Mouse (Mus musculus) lung, embryonic 16.5 days (tissue): ENCODE results near the gene Gpx4. TPM values are rescaled to one million over a fixed set of nuclear protein-coding genes. Genes with fewer than 3 reads are reported as not detected.

Source experiments
- ATAC-seq: fragments of 200-750 bp; cut with Nextera tagmentation; 2 replicates; pipeline ENCODE4 v1.8.0; 2017; ENCODE audit warnings: low read depth, mild to moderate bottlenecking, moderate library complexity
- H3K27ac ChIP-seq: fragments of 300-500 bp; sonication (generic); 2 replicates; pipeline ENCODE4 v1.5.1; 2014; ENCODE audit warnings: mild to moderate bottlenecking, control low read depth, low read length
- H3K27me3 ChIP-seq: fragments of 300-500 bp; sonication (generic); 2 replicates; pipeline ENCODE4 v1.6.1; 2014; ENCODE audit warnings: low read depth, low read length, mixed read lengths; ENCODE audit not compliant: control insufficient read depth, insufficient read depth
- H3K36me3 ChIP-seq: fragments of 300-500 bp; sonication (generic); 2 replicates; pipeline ENCODE4 v1.6.1; 2014; ENCODE audit warnings: low read length; ENCODE audit not compliant: control insufficient read depth, insufficient read depth
- H3K4me1 ChIP-seq: fragments of 300-500 bp; sonication (generic); replicated peaks from 2 replicates; pipeline ENCODE4 v1.6.1; 2014; ENCODE audit warnings: low read length, mixed read lengths; ENCODE audit not compliant: control insufficient read depth, insufficient read depth
- H3K4me2 ChIP-seq: fragments of 300-500 bp; sonication (generic); 2 replicates; pipeline ENCODE4 v1.6.1; 2014; ENCODE audit warnings: low read depth, low read length, control low read depth
- H3K4me3 ChIP-seq: fragments of 300-500 bp; sonication (generic); 2 replicates; pipeline ENCODE4 v1.5.1; 2014; ENCODE audit warnings: mild to moderate bottlenecking, low read length, control low read depth
- H3K9ac ChIP-seq: fragments of 300-500 bp; sonication (generic); 2 replicates; pipeline ENCODE4 v1.6.1; 2014; ENCODE audit warnings: low read length, control low read depth
- H3K9me3 ChIP-seq: fragments of 300-500 bp; sonication (generic); 2 replicates; pipeline ENCODE4 v1.6.1; 2016; ENCODE audit warnings: low read length; ENCODE audit not compliant: control insufficient read depth
- WGBS: fragments of 180-500 bp; shearing (Covaris S2); extraction: QIAGEN DNeasy Blood & Tissue Kit; methylation state at CpG from one replicate; pipeline ENCODE4 v1.1.7; 2014; 5-methylcytosine and 5-hydroxymethylcytosine counted together
- polyA plus RNA-seq: library from polyadenylated mRNA; unstranded; fragments of >200 nt; fragmentation: Nextera tagmentation; extraction: Ambion mirVana; gene quantifications from 2 replicates; pipeline ENCODE4 v1.2.1, GENCODE M21; 2015

The Gpx4 gene
- polyA plus RNA-seq, 1 experiment from 2014 or later = 554 TPM

DNA sequence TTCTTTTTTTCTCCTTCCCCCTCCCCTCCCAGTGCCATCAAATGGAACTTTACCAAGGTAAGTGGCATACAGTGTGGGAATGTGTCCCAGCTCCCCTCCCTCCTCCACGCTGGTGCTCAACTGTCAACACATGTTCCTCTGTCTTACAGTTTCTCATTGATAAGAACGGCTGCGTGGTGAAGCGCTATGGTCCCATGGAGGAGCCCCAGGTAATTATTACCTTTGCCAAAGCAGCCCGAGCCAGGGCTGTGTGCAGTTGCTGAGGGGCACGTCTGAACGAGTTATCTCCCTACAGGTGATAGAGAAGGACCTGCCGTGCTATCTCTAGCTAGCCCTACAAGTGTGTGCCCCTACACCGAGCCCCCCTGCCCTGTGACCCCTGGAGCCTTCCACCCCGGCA lies 8.9 kb downstream of the Gpx4 start:
- Histone ChIP-seq H3K27me3 (no peaks in the 10 kb centered on the region), H3K4me3 (no peak overlapping the region), H3K27ac (no peak overlapping the region), H3K9ac (no peak overlapping the region), H3K36me3 (peaks cover 25% of the 10 kb centered on the region), H3K4me2 (no peak overlapping the region), H3K9me3 (no peaks in the 10 kb centered on the region), H3K4me1 (peaks cover 31% of the 10 kb centered on the region)
- no peak for ATAC-seq
- 59% methylated on average over 9 of the region's 10 CpGs for WGBS

DNA sequence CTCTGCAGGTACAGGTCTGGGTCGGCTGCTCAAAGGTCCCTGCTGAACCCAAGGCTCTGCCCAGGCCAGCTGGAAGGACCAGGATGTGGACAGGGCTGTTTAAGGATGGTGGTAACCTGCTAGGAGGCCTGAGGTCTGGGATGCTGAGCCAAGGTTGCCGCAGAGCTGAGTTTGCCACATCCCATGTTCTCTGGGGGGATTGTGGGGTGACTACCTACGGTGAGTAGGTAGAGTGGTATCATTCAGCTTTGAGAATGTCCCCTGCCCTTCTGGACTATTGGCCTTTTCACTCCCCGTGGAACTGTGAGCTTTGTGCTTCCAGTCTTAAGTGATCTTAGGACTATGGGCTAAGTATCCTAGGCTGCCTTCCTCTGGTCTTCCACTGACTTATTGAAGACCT lies 9.5 kb downstream of the Gpx4 start:
- ATAC-seq = no peak
- Histone ChIP-seq H3K9me3 (no peaks in the 10 kb centered on the region), H3K4me3 (no peak overlapping the region), H3K4me1 (peaks cover 26% of the 10 kb centered on the region), H3K27ac (no peak overlapping the region), H3K36me3 (peaks cover 25% of the 10 kb centered on the region), H3K27me3 (no peaks in the 10 kb centered on the region), H3K9ac (no peak overlapping the region), H3K4me2 (no peak overlapping the region)
- WGBS = 79% methylated on average over 4 of the region's 4 CpGs

DNA sequence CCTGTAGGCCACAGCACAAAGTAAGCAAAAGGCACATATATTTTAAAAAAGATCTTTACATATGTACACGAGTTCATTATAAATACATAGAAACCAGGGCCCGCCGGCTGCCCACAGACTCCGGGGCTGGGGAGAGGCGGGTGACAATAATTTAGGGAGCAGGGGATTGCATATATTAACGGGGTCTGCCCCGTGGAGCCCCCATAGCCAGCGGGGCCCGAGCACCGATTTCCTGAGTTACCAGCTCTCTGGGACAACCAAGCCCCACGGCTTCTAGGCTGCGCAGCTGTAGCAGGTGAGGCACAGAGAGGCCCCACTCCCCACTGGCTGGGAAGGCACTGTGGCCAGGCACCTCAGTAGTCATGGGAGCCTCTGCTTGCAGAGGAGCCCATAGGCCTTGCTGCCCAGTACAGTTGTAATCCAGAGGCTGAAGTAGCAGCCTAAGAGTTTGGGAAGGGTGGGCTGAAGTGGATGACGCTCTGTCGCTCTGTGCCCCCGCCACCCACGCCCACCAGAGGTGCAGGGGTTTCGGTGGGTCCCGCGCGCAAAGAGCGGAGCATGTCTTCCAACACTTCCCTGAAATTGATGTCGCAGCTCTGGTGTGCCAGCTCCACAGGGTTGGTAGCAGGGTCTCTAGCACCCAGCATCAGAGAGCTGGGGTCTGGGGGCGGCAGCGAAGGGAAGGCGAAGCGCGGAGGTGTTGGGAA lies 10.2 kb downstream of the Gpx4 start:
- 87% methylated on average over 27 of the region's 27 CpGs for WGBS

GRCm38 (mm10) chr10:80057683-80058326 lies 10.8 kb downstream of the Gpx4 start:
- Histone ChIP-seq H3K4me1 (peaks cover 13% of the 10 kb centered on the region), H3K27me3 (no peaks in the 10 kb centered on the region), H3K9ac (no peak overlapping the region), H3K9me3 (no peaks in the 10 kb centered on the region), H3K36me3 (peaks cover 33% of the 10 kb centered on the region), H3K4me2 (no peak overlapping the region), H3K4me3 (no peak overlapping the region), H3K27ac (no peak overlapping the region)
- ATAC-seq = no peak
- WGBS = 72% methylated on average over 30 of the region's 30 CpGs

More for the DNA sequence above, 10.2 kb downstream of the Gpx4 start:
- Histone ChIP-seq H3K27me3 (no peaks in the 10 kb centered on the region), H3K9me3 (no peaks in the 10 kb centered on the region), H3K9ac (no peak overlapping the region), H3K36me3 (peaks cover 27% of the 10 kb centered on the region), H3K27ac (no peak overlapping the region), H3K4me2 (no peak overlapping the region), H3K4me1 (peaks cover 20% of the 10 kb centered on the region), H3K4me3 (no peak overlapping the region)
- ATAC-seq = no peak

- Histone ChIP-seq H3K36me3 (peaks cover 23% of the 10 kb centered on the region), H3K4me1 (no peaks in the 10 kb centered on the region), H3K4me3 (no peak overlapping the region), H3K9ac (no peak overlapping the region), H3K27me3 (no peaks in the 10 kb centered on the region), H3K9me3 (no peaks in the 10 kb centered on the region), H3K27ac (no peak overlapping the region), H3K4me2 (no peak overlapping the region)
- 90% methylated on average over 5 of the region's 5 CpGs for WGBS
- ATAC-seq = 0 out of 2 replicates have a peak, but pooled peaks have one; percentile 8
Measured at GRCm38 (mm10) chr10:80063104-80063503, 16.1 kb downstream of the Gpx4 start.

DNA sequence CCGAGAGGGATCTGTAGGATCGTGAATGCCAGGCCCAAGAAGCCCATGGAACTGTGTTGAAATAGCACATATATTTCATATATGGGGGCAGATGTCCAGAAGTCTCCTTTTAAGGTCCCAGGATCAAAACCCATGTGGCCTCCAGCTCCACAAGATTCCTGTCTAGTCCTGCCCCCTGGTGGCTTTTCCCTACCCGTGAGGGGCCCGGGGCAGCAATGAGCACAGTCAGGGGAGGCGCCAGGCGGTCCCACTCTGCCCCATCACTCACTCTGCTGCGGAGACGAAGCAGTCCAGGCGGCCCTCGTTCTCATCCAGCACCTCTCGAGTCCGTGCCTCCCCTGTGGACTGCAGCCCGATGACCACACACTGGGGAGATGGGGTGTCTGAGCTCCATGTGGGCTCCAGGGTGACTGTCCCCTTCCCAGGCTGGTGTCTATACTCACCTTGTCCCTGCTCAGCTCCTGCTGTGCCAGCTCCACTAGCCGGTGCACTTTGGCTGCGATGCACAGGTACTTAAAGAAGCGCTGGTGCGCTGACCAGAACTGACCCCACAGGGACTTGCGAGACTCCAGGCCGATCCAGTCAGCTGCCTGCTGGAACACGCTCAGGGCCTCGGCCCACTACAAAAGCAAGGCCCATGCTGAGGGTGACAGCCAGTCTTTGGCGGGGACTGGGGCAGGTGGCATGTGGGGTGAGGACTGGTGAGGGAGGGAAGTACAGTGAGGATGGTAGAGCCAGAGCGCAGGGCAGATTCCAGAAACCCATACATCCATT lies 17.1 kb downstream of the Gpx4 start:
- H3K27ac ChIP-seq = no peak overlapping the region
- peaks cover 18% of the 10 kb centered on the region for H3K36me3 ChIP-seq
- 68% methylated on average over 23 of the region's 23 CpGs for WGBS

DNA sequence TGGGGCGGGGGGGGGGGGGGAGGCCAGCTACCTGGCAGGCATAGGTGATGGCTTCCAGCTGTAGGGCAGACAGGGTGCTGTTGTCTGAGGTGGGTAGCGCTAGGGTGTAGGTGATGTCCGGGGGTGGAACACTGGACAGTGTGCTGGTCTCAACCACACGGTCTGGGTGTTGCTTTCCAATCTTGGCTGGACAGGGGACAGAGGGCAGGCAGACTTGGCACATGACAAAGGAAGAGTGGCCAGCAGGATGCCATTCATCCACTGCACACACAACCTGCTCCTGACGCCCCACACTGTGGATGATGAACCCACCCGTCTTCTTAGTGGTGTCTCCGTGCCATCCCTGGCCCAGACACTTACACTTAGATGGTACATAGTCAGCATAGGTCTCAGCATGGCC lies 22.3 kb downstream of the Gpx4 start:
- H3K9ac ChIP-seq = no peak overlapping the region
- ATAC-seq = no peak
- 90% methylated on average over 6 of the region's 7 CpGs for WGBS

More for the DNA sequence above, 17.1 kb downstream of the Gpx4 start:
- ATAC-seq = no peak
- H3K4me3 ChIP-seq = no peak overlapping the region
- H3K4me2 ChIP-seq = no peak overlapping the region
- H3K27me3 ChIP-seq = no peaks in the 10 kb centered on the region
- H3K9ac ChIP-seq = no peak overlapping the region
- no peaks in the 10 kb centered on the region for H3K4me1 ChIP-seq
- H3K9me3 ChIP-seq = no peaks in the 10 kb centered on the region

DNA sequence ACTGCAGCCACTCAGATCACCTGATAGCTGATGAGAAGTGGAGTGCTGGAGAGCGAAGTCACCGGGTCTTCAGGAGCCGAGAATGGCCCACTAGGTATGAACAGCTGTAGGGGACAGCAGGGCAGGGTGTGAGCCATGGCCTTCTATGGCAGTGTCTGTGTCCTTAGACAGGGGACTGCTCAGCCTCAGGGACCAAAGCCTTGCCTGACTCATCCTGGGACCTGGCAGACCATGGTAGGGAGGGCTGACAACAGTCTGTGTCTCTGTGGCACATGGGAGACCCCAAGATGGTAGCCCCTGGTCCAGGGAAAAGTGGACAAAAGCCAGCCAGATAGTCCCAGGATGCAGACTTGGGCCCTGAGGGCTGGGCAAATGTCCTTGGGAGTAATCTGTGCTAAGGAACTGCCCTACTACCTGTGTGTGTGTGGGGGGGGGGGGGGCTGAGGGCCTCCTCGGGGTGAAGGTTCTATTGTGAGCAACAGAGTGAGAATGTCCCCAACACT lies 23.0 kb downstream of the Gpx4 start:
- no peak for ATAC-seq
- H3K36me3 ChIP-seq = peaks cover 5% of the 10 kb centered on the region; the same call in 1 of the 2 replicates
- H3K4me2 ChIP-seq = no peak overlapping the region
- H3K4me1 ChIP-seq = peaks cover 21% of the 10 kb centered on the region
- H3K9me3 ChIP-seq = no peaks in the 10 kb centered on the region
- no peaks in the 10 kb centered on the region for H3K27me3 ChIP-seq
- H3K4me3 ChIP-seq = no peak overlapping the region
- no peak overlapping the region for H3K27ac ChIP-seq
- no peak overlapping the region for H3K9ac ChIP-seq
- 87% methylated on average over 4 of the region's 4 CpGs for WGBS

More for the DNA sequence above, 22.3 kb downstream of the Gpx4 start:
- Histone ChIP-seq H3K4me2 (no peak overlapping the region), H3K9me3 (no peaks in the 10 kb centered on the region), H3K27me3 (no peaks in the 10 kb centered on the region), H3K36me3 (peaks cover 5% of the 10 kb centered on the region; the same call in 1 of the 2 replicates), H3K4me1 (peaks cover 16% of the 10 kb centered on the region), H3K4me3 (no peak overlapping the region), H3K27ac (no peak overlapping the region)
